Mouse (Mus musculus) urinary bladder, postnatal 14 days (tissue): Measurements from ENCODE around the gene Gck.

Experiments
- DNase-seq: peaks from one replicate; pipeline ENCODE4 v3.0.0; 2021; ENCODE audit warnings: low spot score

Gck gene

DNA sequence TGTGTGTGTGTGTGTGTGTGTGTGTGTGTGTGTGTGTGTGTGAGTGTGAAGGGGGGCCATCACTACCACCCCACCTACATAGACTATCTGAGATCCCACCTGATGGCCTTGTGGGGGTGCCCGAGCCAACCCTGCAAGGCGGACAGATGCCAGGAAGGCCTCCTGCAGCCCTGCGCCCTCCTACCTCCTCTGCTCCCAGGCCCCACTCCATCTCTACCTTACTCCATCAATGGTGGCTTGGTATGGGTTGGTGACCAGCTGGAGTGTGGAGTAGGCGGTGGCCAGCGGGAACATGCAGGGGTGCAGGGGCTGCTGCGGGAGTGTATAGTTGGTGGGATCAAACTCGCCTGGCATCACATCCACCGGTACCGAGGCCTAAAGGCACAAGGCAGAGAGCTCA is 76.7 kb downstream of the Gck start:
- no peak for DNase-seq

DNA sequence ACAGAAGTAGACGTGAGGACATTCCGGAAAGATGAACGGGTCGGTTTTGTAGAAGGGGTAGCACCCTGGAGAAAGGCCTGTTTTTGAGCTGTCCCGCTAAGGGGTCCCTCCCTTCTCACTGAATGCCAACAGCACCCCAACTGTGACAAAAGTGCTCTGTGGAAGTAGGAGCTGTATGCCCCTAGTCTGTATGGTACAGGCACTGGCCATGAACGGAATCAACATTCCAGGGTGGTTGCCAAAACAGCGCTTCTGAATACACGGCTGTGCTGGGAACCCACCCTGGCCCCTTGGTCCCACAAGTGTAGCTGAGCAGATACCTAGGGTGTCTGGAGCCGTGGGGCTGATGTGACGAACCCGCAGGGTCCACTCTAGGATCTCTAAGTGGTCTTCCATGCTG is 77.2 kb downstream of the Gck start:
- no peak for DNase-seq

DNA sequence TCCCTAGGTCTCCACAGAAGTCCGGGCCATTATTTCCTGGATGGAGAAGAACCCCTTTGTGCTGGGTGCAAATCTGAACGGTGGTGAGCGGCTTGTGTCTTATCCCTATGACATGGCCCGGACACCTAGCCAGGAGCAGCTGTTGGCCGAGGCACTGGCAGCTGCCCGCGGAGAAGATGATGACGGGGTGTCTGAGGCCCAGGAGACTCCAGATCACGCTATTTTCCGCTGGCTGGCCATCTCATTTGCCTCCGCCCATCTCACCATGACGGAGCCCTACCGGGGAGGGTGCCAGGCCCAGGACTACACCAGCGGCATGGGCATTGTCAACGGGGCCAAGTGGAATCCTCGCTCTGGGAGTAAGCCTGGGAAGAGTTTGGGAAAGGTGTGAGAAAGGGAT is 79.8 kb downstream of the Gck start:
- no peak for DNase-seq

DNA sequence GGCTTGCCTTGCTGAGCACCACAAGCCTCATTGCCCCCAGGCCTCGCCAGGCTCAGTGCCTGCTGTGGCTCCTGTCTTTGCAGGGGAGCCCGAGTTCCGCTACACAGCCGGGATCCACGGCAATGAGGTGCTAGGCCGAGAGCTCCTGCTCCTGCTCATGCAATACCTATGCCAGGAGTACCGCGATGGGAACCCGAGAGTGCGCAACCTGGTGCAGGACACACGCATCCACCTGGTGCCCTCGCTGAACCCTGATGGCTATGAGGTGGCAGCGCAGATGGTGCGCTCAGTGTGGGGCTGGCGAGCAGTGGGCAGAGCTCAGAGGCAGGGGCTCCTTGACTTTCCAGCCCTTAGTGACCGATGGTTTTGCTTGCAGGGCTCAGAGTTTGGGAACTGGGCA is 80.5 kb downstream of the Gck start:
- DNase-seq, result no peak

DNA sequence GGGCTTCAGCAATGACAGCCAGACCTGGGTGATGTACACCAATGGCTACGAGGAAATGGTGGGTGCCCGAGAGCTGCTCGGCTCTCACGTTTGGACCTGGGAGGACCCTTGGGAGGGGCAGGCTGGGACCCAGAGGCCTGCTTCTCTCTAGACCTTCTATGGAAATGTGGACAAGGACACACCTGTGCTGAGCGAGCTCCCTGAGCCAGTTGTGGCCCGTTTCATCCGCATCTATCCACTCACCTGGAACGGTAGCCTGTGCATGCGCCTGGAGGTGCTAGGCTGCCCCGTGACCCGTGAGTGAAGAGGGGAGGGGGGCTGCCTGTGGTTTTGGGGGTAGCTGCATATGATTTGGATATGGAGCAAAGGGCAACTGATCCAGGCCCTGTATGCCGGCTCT is 81.6 kb downstream of the Gck start:
- DNase-seq, result no peak

DNA sequence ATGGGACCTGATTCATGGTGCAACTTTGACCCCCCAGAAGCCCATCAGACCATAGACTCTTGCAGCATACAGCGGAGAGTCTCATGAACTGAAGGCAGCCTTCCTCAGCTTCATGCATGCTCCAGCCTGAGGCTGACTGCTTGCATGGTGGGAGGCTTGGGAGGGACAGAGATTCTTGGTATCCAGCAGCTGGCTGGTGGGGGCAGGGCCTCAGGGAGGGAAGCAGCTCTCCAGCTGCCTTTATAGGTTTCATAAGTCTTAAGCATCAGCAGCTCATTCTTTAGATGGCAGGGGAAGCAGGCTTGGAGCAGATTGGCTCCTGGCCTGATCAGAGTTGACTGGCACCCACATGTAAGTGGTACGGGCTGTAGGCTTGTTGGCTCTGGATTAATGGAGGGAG is 82.7 kb downstream of the Gck start:
- no peak for DNase-seq

DNA sequence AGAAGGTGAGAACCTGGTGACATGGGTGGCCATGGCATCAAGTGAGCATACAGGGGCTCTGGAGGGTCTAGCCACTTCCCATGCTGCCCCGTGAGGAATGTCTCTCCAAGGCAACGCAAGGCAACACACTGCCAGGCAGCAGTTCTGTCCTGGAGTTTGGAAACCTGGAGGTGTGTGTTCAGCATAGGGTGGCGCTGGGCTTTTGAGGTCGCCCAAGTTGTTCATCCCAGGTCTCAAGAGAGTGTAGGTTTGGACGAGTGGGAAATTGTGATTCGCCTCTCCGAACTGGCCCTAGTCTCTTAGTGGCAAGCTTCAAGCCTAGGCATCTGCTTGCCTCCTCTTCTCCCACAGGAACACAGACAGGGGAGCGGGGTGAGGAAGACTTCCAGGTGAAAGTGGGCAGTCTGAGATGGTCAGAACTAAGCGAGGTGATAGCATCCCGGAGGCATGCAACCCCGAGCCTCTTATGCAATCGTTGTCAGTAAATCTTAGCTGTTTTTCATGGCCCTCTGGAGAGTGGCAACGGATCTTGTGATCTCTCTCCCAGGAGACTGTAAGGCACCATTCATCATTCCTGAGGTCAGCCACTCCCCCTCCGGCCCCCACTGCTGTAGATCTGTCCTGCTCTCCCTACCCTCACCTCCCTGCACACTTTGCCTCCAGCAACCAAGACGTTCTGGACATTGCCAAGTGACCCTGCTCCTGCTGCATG is 87.3 kb downstream of the Gck start:
- peak; percentile 56 for DNase-seq

DNA sequence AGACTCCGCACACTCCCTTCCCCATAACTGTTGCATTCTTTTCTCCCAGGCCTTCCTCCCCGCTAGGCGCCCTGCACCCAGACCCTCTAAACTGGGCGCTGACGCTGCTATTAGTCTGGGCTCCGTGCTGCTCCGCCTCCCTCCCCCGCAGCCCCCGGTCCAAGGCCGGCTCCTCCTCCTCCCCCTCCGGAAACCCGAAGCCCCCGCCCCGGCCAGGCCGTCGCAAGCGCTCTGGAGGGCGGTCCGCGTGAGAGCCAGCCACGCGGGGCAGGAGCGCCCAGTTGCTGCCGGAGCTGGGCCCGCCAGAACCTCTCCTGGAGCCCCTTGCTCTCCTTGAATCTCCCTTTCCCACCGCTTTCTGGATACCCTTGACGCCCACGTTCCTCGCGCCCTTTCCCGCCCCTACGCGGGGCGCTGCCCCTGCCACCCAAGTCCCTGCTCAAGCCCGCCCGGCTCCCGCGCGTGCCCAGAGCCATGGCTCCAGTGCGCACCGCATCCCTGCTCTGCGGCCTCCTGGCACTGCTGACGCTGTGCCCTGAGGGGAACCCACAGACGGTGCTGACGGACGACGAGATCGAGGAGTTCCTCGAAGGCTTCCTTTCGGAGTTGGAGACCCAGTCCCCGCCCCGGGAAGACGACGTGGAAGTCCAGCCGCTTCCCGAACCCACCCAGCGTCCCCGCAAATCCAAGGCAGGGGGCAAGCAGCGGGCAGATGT is 88.0 kb downstream of the Gck start, which contains the start of gene Aebp1:
TSS of gene Aebp1 (plus strand) at position 270 of the 716 bp plus-strand sequence.
- peak; percentile 73 for DNase-seq

DNA sequence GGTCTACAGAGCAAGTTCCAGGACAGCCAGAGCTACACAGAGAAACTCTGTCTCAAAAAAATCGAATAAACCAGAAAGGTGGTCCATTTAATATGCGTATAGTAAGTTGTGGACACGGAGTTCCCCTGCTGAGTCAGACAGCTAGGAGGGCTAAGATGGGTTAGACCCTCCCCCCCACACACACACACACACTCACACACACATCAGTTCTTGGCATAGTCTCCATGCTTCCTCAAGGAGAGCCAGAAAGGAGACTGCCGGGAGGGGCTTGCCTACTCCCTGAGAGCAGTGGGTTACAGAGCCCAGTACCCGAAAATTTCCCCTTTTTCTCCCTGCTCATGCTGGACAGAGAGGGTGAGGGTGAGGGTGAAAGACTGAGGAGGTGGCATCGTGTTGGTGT is 89.2 kb downstream of the Gck start:
- DNase-seq, result no peak

DNA sequence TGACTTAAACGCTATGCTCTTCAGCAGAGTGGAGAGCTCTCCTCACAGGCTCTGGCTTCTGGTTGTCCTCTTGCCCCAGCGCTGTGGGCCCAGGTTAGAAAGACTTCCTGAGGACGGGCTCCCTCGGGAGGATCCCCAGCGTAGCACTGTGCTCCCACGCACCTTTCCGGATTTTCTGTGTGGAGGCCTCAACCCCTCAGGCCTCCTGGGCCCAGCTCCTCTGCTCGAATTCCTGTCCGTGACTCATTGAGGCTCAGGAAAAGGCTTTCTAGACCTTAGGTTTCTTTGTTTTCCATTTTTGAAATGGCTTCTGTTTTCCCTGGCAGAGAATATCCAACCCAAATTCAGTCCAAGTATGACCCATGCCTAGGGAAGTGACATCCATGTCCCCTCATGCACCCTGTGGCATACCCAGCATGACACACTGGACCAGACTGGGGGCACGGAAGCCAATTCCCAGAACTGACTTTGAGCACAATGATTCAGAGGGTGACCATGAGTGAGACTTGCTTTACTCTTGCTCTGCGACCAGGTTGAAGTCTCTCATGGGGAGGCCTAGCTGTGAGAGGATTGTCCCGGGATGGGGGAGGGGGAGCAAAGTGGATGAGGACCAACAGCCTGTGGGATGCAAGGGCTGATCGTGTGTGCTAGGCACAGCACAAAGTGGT is 89.9 kb downstream of the Gck start:
- DNase-seq, result no peak

DNA sequence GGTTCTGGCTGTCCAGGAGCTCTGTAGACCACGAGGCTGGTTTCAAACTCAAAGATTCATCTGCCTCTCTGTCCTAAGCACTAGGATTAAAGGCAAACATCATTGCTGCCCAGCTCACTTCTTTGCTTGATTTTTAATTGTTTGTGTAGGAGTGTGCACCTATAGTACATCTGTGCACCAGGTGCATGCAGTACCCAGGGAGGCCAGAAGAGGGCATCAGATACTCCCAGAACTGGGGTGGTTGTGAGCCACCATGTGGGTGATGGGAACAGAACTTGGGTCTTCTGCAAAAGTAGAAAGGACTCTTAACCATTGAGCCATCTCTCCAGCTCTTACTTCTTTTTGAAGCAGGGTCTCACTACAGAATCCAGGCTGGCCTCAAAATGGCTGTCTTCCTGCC is 91.2 kb downstream of the Gck start:
- DNase-seq, result no peak

DNA sequence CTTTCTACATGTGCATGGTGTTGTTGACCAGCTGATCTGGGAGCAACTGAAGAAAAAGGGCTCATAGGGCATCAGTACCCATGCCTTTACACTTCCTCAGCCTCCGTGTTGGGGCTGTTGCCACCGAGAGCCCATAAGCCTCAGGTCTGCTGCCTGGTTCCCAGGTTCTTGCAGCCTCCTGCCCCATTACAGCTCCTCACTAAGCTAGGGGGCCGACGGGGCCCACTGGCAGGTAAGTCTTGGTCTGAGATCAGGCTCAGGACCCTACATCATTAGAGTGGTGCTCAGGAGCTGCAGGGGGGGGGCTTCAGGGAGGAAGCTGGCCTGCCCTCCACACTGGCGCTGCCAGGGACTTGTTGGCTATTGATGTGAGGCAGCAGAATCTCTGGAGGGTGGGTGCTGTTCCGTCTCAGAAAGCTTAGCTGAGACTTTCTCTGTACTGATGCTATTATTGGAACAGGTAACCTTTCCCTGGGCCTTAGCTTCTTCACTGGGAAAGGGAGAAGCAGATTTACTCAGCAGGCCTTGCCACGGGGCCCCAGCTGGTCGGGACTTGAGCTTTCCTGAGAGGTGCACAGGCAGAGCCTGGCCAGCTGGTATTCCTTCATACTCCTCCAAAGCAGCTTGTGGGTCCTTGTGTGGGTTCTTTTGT is 93.3 kb downstream of the Gck start:
- no peak for DNase-seq

DNA sequence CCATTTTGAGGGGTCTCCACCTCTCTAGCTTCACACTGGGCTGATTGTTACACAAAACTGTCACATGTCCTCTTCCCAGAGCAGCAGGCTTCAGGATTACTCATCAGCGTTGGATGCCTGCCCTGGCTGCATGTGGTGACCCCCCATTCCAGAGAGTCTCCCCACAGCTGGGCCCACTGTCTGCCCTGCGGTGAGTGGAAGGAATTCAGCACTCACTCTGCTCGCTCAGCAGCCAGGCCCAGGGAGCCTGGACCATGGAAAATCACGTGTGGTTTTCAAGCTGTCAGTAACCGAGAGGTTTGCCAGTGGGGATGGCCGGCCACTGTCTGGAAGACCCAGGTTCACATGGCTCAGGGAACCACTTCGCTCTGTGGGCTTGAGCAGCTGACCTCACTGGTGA is 94.0 kb downstream of the Gck start:
- DNase-seq, result peak; percentile 48

DNA sequence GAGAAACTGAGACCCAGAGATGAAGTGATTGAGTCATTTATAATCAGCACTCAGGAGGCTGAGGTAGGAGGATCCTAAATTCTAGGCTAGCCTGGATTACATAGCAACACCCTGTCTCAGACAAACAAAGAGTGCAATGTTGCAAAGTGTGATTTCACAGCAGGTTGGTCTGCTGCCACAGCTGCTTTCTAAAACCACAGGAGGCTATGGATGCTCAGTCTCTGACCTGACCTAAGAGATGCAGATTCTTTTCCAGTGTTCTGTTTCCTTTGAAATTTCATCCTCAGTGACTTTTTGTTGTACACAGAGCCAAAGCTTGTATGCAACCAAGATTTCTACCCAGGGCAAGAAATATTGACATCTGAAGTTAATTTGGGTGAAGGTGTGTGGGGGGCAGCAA is 94.4 kb downstream of the Gck start:
- no peak for DNase-seq

DNA sequence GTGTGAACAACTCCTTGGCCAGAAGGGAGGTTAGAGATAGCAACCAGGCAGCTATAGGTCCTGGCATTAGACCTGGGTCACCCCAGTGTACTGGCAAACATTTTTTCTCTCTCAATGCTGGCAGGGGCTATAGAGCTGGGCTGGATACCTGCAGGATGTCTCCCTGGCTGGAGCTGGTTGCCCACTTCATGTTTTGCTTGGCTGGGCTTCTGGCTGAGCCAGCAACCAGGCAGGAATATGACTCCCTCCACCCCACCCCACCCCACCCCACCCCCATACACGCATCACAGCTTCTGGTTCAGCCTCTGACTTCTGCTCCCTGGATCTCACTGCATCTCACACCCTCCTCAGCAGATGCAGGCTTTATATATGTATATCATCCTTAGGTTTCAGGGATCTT is 97.6 kb downstream of the Gck start:
- no peak for DNase-seq

DNA sequence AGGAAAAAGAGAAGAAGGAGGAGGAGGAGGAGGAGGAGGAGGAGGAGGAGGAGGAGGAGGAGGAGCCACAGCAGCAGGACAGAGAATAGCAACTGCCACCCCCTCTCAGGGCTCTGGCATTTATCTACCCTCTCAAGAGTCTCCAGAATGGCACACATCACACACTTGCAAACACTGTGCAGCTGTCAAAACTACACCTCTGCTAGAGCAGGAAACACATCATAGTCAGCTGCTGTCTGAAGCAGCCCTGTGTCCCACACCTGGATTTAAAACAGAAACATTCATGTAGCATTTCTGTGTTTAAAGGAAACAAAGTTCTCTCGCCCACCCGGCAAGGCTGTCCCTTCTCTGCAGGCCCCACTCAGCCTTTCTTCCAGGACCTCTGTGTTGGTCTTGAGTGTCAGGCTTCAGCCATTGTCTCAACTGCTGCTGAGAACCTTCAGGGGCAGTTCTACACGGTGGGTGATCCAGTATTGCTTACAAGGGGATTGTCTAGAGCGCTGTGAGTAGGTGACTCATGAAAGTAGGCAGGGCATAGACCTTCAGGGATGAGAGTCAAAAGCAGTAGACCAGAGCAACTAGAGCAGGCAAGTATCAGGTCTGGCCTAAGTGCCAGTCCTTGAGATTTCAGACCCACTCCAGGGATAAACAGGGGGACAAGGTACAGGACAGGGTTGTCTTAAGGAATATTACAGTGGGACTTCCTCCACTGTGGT is 98.7 kb downstream of the Gck start:
- DNase-seq, result no peak
